Mouse (Mus musculus): ENCODE results near the gene Tnfrsf4.

GRCm38 (mm10) chr4:156054130-156054529, 40.5 kb downstream of the Tnfrsf4 start:
- TF ChIP-seq CTCF (IDR thresholded peaks at IDR 0.05; ENCODE audit: borderline replicate concordance, control insufficient read depth, extremely low read depth, insufficient read depth, low read length, poor library complexity) (no peak), POLR2A (IDR thresholded peaks at IDR 0.05; ENCODE audit: control insufficient read depth, extremely low read depth, insufficient read depth, low read length, poor library complexity) (no peak)

Measured in thymus, adult 2 months (tissue).